Mouse (Mus musculus): ENCODE measurements around the gene Slc26a10.

DNA sequence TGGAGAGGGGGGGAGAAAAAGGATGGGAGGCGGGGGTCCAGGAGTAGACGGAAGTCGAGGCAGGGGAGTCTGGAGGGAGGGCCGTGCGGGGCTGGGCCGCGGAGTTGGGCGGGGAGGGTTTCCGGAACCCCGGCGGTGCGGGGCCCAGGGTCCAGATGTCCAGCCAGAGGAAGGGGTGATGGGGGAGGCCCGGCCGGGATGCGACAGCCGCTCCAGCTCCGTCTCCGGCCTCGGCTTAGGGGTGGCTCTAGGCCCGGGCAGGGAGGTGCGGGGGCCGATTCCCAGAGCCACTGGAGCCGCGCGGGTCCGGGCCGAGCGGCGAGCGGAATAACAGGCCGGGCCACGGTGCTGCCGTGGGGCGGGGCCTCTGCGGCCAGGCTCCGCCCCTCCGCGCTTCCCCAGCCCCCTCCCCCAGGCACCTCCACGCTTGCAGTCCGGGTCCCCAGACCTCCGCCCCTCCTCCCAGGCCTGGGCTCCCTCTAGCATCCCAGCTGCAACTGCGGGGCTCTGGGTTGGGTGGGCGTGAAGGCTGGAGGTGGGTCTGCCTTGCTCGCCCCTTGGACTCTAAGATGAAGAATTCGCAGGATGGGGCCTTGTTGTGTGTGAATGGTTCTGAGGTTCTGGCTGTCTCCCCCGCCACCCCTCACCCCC, 8.1 kb upstream of the Slc26a10 start:
- no peak for TF ChIP-seq CTCF (IDR thresholded peaks at IDR 0.05; ENCODE audit: borderline replicate concordance, extremely low read depth, insufficient read depth, insufficient read length)
- TF ChIP-seq POLR2A (IDR thresholded peaks at IDR 0.05; ENCODE audit: borderline replicate concordance, extremely low read depth, insufficient read depth, insufficient read length, poor library complexity, severe bottlenecking) = peak; percentile 79
